Mouse (Mus musculus) frontal cortex, adult 2 months (tissue): Measurements from ENCODE around the gene Ttll7. TPM values are rescaled to one million over a fixed set of nuclear protein-coding genes. Genes with fewer than 3 reads are reported as not detected.

Experiments used
- DNase-seq, 2 experiments: peaks; one replicate each; pipeline ENCODE4 v3.0.0; 2022; ENCODE audit warnings: low spot score in 1 of 2; ENCODE audit errors: extremely low spot score in 1 of 2
- polyA plus RNA-seq: library from polyadenylated mRNA; depleted of rRNA; stranded (reverse); fragments of >200 nt; gene quantifications from 2 replicates; pipeline ENCODE4 v1.2.3, GENCODE M21; 2012

Gene Ttll7
- polyA plus RNA-seq, 1 experiment: 65.3 TPM

DNA sequence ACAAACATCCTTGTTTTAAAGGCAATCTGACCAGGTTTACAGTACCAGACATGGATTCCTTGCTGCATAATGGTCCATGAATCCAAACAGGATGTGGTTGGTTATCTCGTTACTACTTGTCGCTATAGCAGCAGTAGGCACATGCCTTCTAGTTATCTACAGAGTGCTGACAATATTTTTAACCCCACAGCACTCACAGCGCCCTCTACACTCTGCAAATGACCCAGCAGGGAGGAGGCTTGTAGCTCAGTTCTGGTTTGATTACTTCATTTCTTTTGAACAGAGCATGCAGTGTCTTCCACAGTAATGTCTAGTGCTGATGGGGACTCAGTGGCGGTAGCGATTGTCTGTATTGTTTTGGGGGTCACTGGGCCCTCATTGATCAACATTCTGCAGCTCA lies 56.8 kb downstream of the Ttll7 start:
- no peak for DNase-seq

DNA sequence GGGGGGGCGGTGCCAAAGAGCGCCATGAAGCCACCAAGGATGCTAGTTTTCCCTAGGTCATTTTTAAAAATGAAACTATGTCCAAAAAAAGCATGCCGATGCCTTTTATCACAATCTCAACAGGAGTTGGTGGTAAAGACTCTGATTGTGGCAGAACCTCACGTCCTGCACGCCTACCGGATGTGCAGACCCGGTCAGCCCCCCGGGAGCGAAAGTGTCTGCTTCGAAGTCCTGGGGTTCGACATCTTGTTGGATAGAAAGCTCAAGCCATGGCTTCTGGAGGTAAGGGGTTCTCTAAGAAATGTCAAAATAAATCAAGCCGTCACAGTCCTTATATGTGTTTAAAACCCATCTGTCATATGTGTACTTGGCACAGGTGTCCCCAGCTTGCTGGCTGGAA lies 60.9 kb downstream of the Ttll7 start:
- DNase-seq: no peak

DNA sequence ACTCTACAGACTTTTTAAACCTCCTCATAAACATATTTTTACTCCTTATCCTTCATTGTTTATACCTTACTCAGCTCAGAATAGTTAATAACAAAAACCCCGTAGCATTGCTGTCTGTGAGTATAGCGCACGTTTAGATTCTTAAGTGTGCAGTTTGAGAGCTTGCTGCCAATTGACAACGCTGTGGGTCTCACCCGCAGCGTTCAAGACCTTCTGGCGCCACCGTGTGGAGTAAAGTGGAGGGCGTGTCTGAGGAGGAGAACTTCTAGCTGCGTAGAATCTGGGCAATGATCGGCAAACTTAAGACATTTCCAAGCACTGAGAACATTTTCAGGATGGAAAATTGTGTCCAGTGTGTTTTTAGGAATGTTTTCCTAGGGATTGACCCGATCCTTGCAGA lies 62.6 kb downstream of the Ttll7 start:
- peak; percentile 52 to 89 for DNase-seq

DNA sequence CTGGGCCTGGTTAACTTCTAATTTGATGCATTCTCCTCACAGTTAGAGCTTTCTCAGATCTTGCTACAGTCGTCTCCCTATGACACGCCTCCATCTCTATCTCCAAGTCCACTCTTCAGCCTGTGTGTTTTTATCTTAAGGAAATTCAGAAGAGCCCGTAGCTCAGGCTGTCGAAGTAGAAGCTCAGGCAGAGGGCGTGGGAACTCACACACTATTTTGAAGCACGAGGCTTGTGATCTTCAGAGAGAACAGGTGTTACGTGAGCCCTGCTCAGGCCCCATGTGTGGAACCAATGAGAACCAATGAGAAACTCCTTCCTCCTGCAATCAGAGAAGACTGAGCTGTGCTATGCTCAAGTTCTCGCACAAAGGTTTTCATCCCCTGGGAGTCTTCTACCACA lies 65.7 kb downstream of the Ttll7 start:
- DNase-seq: peak; percentile 32 to 57

DNA sequence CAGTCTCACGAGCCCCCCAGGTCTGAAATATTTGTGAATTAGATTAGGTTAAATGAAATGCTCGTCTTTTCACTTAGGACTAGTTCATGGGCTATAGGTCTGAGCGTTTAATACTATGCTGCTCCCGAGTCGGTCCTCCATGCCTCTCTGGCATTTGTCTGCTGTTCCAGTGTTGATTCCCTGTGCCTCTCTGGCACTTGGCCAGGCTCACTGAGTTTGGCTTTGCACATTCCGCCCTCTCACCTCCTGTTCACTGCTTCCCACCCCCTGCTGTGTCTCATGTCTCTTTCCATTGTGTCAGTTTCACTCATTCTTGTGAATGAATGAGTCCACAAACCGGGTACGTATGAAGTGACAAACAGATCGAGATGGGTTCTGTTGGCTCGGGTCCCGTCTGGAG lies 66.2 kb downstream of the Ttll7 start:
- DNase-seq: peak; percentile 81 to 85

DNA sequence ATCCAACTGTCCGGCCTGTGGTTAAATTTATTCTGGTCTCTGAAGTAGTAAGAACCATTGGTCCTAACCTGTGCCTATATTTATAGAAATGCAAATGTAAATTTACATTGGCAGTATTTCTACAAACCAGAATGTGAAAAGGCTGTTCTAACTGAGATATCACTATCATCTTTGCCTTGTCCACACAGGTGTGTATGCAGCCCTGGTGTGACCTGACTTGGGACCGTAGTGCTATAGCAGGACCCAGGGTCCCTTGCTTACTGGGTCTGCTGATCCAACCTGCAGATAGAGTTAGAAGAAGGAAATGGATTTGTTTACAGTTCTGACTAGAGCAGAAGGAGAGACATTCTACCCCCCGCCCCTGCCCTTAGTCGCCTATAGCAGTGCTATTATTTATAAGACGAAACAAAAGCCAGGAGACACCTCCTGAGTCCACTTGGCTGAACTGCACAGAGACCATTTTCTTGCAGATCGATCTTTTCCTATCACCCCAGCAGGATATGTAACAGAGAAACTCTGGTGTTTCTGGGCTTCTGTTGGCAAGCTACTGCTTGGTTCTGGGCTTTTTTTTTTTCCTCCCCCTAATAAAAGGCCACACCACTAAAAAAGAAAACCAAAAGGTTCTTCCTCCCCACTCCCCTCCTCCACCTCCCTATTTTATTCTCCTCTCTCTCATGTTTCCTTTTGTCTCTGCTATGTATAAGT lies 75.3 kb downstream of the Ttll7 start:
- no peak for DNase-seq

DNA sequence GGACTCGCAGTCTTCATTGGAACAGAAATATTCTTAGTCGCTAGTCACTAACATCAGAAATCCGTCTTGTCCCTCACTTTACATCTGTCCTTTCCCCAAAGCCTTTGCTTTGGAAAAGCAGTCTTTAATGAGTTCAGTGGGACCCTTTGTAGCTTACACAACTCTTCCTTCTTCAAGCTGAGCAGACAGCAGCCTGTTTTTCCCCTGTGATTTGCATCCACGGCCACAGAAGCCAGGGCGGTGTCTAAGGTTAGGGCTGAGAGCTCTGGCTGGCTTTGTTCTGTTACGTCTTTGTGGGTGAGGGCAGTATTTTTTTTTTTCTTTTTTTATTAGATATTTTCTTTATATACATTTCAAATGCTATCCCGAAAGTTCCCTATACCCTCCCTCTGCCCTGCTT lies 76.0 kb downstream of the Ttll7 start:
- DNase-seq: no peak

DNA sequence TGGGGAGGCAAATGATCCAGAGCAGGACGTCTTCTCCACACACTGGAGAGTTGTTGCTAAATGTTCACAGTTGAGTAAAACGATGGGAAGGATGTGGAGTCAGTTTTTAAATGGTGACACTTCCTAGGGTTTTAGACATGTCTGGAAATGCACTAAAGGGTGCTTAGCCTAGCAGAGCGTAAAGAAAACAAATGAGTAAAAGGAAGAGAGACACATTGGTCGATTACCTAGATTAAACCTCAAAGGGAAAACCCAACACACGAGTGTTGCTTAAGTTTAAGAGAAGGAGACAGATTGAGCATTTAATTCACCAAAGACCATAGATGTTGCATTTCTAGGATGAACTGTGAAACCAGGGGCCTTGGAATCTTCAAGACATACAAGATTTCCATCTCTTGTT lies 76.8 kb downstream of the Ttll7 start:
- DNase-seq: no peak

DNA sequence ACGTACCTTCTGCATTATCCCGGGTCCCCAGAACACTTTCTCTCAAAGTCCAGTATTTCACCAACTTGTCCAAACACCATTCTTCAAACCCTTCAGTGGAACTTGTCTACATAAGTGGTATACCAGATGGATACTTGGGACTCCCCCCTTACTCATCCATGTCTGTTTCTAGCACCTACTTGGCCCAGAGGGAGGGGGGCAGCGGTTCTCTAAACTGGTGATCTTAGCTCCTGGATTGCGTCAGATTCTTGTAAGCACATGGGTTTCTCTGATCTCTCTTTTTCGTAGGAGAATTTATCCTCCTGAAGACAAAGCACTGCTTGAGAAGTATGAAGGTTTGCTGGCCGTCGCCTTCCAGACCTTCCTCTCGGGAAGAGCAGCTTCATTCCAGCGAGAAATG lies 79.0 kb downstream of the Ttll7 start:
- DNase-seq: no peak

DNA sequence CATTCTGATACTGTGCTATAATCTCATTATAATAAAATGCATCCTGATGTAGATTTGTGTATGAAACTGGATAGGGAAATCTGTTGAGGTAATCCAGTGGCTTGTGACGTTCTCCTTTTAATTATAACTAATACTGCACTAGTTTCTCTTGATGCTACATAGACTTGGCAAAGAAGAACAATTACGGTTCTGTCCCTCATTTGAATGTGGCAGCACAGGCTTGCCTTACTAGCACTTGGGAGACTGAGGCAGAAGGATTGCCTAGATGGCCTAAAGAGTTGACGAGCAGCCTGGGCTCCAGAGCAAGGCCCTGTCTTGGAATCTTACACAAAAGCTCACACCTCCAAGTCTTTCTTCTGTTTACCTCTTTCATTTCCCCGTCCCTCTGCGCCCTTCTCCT lies 80.3 kb downstream of the Ttll7 start:
- no peak for DNase-seq

DNA sequence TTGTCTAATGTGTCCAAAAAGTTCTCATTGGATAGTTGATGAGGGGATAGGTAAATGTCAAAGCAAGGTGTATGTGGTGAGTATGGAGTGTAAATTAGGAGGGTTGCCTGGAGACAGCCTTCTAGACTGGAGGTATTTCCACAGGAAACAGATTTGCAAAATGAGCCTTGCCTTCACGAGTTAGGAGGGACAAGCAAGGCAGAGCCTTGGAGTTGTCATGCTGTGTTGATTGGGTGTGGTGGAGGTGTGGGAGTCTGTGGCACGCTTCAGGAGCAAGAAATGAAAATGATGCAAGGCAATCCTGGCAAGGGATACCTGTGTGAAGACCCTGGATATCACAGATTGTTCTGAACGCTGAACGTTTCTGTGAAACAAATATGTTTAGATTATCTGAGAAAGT lies 84.7 kb downstream of the Ttll7 start:
- DNase-seq: no peak

DNA sequence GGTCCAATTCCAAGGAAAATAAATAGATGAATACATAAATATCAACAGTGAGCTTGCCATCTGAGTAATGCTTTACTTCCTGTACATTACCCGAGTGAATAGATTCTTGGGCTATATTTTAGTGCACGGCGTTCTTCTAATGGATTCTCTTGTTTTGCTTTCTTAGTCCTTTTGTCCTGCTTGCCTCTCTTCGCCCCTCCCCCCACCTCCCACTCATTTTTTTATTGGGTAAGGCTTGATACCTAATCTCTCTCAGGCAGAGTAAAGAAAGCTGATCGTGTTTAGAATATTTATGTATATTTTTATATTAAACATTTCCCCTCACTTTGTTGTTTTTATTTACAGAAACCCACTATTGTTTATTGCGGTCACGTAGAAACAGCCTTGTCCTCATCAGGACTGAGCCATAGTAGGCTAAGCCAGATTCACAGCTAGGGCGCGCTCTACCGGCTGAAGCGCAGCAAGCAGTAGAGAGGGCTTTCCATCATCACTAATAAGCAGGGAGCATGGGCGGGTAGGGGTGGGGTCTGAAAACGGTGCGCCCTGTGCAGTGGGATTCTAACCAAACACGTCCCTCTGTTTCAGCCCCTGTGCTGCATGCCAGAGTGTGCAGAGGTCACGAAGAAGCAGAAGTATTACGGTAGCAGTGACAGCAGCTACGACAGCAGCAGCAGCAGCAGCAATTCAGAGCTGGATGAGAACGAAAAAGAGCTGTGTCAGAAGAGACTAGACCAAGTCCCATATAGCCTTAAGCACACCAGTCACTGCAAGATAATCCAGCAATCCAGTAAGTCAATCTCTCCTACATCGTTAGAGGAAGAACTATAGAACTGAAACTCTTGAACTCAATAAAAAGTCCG lies 87.5 kb downstream of the Ttll7 start:
- DNase-seq: peak in 1 of 2 experiments; percentile 28

DNA sequence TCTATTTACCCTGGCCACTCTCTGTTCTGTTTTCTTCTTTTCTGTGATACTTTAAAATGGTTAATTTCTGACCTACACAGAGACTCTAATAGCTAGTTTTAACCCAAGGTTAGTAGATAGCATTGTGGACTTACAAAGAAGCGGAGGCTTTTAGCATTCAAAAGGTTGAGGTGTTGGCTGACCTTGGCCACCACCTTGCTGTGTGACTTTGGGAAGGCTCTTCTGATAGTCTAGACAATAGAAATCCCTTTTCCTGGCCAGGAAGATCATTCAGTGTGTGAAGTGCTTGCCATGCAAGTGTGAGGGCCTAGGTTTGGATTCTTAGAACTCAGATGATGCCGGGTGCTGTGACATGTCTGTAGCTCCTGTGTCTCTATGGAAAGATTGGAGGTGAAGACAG lies 90.9 kb downstream of the Ttll7 start:
- DNase-seq: no peak

DNA sequence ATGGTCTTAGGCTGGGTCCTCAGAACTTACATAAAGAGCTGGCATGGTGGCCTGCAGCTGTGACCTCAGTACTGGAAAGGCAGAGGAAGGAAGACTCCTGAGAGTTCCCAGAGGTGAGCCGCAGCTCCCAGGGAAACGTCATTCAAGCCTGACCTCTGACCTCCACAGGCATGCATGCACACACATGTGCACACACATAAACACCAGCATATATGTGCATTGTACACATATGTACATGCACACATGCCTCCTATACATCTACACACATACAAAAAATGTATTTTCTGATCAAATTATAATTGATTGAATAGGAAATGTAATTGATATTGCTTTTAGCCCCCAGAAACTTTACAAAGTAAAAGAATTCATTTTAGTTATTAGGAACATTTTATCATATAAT lies 93.2 kb downstream of the Ttll7 start:
- no peak for DNase-seq

DNA sequence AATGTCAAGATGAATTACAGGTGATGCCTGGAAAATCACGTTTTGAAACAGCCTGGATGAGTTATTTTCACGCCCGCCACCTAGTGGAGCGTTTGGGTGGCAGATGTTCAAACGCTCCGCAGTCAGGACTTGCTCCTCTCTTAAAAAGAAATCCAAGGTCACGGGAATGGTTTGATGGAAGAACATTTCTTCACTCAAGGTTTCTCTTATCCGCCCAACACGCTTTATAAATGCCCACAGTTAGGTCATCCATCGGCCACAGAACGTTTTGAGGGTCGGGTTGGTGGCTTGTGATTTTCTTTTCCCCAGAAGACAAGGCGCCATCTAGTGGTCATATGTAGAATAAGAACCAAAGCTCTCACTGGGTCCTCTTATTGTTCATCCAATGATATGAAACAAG lies 93.7 kb downstream of the Ttll7 start:
- peak; percentile 35 to 86 for DNase-seq

DNA sequence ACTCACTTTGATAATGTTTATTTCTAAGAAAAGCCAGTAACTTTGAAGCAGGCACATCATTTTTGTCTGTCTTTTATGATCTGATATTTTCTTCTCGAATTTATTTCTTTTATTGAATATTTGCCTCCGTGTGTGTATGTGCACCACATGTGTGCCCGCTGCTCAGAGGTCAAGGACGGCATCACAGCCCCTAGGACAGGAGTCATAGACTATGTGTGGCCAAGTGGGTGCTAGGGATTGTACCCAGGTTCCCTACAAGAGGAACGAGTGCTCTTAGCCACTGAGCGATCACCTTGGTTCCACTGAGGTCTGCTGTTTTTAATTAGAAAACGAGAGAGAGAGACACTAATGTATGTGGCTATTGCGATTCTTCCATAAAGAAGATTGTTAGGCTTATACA lies 94.5 kb downstream of the Ttll7 start:
- no peak for DNase-seq

DNA sequence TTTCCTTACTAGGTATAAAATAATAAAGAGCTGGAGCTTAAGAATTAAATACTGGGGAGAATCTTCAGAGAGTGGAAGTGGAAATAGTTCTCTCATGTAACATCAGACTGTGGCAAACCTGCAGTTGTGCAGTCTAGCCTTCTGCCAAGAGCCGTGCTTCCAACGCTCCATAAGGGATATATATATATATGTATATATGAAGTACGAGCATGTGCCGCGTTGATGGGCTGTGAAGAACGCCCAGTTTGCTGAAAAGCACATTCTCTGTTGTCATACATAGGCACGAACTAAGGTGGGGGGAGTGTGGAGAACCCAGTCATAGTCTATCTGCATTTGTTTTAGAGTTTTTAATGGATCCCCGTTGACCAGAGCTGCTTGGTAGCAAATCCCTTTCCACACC lies 104.6 kb downstream of the Ttll7 start:
- peak in 1 of 2 experiments; percentile 37 for DNase-seq

DNA sequence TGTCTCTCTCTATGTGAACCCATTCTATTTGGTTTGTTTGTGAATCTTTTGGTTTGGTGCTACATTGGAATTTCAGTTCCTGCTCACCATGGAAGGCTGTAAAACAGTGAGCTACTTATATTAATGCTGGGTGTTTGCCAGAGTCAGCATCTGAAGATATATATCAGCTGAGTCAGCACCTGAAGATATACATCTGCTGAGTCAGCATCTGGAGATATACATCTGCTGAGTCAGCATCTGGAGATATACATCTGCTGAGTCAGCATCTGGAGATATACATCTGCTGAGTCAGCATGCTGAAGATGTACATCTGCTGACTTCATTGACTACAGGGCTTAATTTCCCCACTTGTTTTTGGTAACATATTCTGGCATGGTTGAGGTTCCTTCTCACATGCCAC lies 110.7 kb downstream of the Ttll7 start:
- DNase-seq: no peak

DNA sequence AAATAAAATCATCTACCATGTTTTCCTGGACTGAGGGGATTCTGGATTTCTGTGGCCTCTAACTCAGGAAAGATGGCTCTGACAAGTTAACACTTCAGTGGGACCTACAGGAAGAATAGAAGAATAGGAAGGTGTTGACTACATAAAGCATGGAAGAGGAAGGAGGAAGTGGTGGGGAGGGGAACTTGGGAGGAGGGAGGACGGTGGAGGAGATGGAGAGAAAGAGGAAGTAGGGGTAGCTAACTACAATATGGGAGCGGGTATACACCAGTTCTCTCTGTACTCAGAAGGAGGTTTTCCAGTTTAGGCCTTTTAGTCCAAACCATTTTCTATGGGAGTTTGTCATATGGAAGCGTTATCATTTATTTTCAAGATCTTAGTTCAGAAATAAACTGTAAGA lies 112.2 kb downstream of the Ttll7 start:
- DNase-seq: no peak

DNA sequence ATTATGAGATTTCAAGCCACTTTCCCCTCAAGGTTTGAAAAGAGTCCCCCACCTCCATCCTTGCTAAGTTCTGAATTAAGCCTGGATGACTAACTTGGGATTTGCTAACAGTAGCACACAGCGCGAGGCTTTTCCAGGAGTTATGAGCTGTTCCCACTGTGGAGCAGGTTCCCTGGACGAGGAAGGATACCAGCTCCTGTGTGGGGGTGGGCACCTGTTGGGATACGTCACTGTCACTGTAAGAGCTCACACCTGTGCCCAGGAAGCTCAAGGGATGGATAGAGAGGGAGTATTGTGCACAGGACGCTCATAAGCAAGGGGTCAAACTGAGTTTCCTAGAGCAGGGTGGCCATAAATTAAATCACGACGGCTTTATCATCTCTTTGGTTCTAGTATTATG lies 115.1 kb downstream of the Ttll7 start:
- DNase-seq: peak in 1 of 2 experiments; percentile 16

DNA sequence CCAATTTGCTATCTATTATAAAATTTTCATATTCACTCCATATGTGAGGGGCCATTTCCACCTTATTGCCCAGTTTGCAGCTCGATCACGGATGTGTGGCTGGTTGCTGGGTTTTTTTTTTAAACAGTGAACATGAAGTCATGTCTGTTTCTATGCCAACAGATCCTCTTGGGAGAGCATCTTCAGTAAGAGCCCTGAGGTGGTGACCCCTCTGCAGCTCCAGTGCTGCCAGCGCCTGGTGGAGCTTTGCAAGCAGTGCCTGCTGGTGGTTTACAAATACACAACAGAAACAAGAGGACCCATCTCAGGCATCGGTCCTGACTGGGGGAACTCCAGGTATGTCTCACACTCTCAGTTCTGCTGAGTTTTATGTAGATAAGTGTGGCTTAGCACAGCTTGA lies 115.7 kb downstream of the Ttll7 start:
- DNase-seq: no peak

DNA sequence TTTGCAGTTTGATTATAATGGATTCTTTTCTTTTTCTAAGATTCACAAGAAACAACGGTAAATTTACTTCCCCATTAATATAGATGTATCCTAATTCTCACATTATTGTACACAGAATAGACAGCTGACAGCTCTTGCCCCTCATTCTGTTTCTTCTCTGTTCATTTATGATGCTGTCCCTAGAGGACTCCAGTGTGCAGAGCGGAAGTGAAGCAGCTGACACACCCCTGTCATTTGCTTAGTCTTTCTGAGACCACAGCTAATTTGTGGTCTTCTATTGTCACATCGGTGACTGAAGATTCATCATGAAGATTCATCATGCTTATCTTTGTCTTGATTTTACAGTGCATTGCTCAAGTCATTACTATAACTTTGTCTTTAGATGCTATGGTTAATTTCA lies 126.1 kb downstream of the Ttll7 start:
- DNase-seq: no peak
